12 mouse cellular contexts compared by ENCODE assay signal in genomic region chr15:84685417-84685816, GRCm38 (mm10). TPM values are rescaled to one million over a fixed set of nuclear protein-coding genes. Genes with fewer than 3 reads are reported as not detected.
A peak's percentile ranks its signal among the peaks of the same experiment; 100 is the strongest.
DNase-seq lines count a peak whose midpoint lies in the region; ATAC-seq lines count a peak whose summit lies in the region.
"Had no signal": no experiment of that assay in that cellular context is flagged by ENCODE, and none has a peak within 500 bp of the region (broad histone marks: within the 10 kb centered on the region; RNA-seq: fewer than 3 reads in every experiment).

No protein-coding gene starts in this region.

- peaks cover 34% of the 10 kb centered on the region for H3K27me3 ChIP-seq in hindbrain, embryonic 10.5 days (ENCODE audit: insufficient read depth, poor library complexity, severe bottlenecking)
- peaks cover 1% of the 10 kb centered on the region for H3K27me3 ChIP-seq in hindbrain, embryonic 16.5 days (replicated peaks; ENCODE audit: control insufficient read depth, insufficient read depth, low read length)
- H3K27me3 ChIP-seq: limb, embryonic 13.5 days had no signal

- DNase-seq in hindbrain, embryonic 10.5 days (ENCODE audit: low spot score): no peak
- DNase-seq in 416B (ENCODE audit: low read depth): peak; percentile 34
- DNase-seq in brain, adult 2 months (ENCODE audit: low read depth, low spot score): peak; percentile 40
- DNase-seq in natural killer cell, adult 2 months (ENCODE audit: low spot score in 2 of 2): peak; percentile 87 to 90
- no peak for DNase-seq in right cerebral cortex, adult 2 months (ENCODE audit: low spot score in 2 of 2)
- DNase-seq in kidney, postnatal 14 days: no peak
- DNase-seq: right cerebral cortex, postnatal 14 days had no signal

- H3K9ac ChIP-seq in hindbrain, embryonic 16.5 days (ENCODE audit: low read depth, low read length): no peak overlapping the region
- H3K9ac ChIP-seq: limb, embryonic 13.5 days; neural tube, embryonic 13.5 days had no signal

- no peak overlapping the region for H3K4me3 ChIP-seq in hindbrain, embryonic 10.5 days
- no peak overlapping the region for H3K4me3 ChIP-seq in hindbrain, embryonic 16.5 days (ENCODE audit: low read length)
- H3K4me3 ChIP-seq: limb, embryonic 13.5 days; neural tube, embryonic 13.5 days had no signal

- no peak for ATAC-seq in hindbrain, embryonic 16.5 days
- no peak for ATAC-seq in frontal cortex, adult (ENCODE audit: low TSS enrichment)
- ATAC-seq: forebrain, embryonic 16.5 days had no signal

- 0 out of 2 replicates have a peak overlapping the region, but pooled peaks have one; percentile 1 for H3K27ac ChIP-seq in hindbrain, embryonic 10.5 days
- H3K27ac ChIP-seq in hindbrain, embryonic 16.5 days (ENCODE audit: low read depth, low read length): no peak overlapping the region
- H3K27ac ChIP-seq: limb, embryonic 13.5 days; neural tube, embryonic 13.5 days had no signal

- H3K9me3 ChIP-seq in hindbrain, embryonic 10.5 days: no peaks in the 10 kb centered on the region
- H3K9me3 ChIP-seq in hindbrain, embryonic 16.5 days (ENCODE audit: control insufficient read depth, low read length): no peaks in the 10 kb centered on the region
- H3K9me3 ChIP-seq: limb, embryonic 13.5 days; neural tube, embryonic 13.5 days had no signal

- H3K4me2 ChIP-seq in hindbrain, embryonic 16.5 days (ENCODE audit: low read length): no peak overlapping the region
- H3K4me2 ChIP-seq: limb, embryonic 13.5 days; neural tube, embryonic 13.5 days had no signal

- WGBS in hindbrain, embryonic 10.5 days: 71% methylated on average over 3 of the region's 3 CpGs
- WGBS in hindbrain, embryonic 16.5 days: 73% methylated on average over 3 of the region's 3 CpGs

- H3K36me3 ChIP-seq in hindbrain, embryonic 10.5 days: peaks cover 26% of the 10 kb centered on the region
- H3K36me3 ChIP-seq in hindbrain, embryonic 16.5 days (ENCODE audit: control insufficient read depth, insufficient read depth, low read length): peaks cover 17% of the 10 kb centered on the region

- H3K4me1 ChIP-seq in hindbrain, embryonic 10.5 days (replicated peaks): peaks cover 59% of the 10 kb centered on the region
- H3K4me1 ChIP-seq in hindbrain, embryonic 16.5 days (ENCODE audit: control insufficient read depth, insufficient read depth, low read depth, low read length): peaks cover 14% of the 10 kb centered on the region

RNA-seq across cellular contexts. Expression of gene Prr5, which starts 16.0 kb away (rescaled TPM):
- polyA plus RNA-seq in hindbrain, embryonic 10.5 days (2016; fragmentation: Nextera tagmentation; extraction: Ambion mirVana): 17.9 and 20.4 TPM in 2 replicates
- 30.5 and 33.2 TPM in 2 replicates for polyA plus RNA-seq in hindbrain, embryonic 16.5 days (2015; fragmentation: Nextera tagmentation; extraction: Ambion mirVana)

RNA-seq across cellular contexts. Expression of gene Arhgap8, which starts 34.4 kb away (rescaled TPM):
- 3.5 and 3.8 TPM in 2 replicates for polyA plus RNA-seq in hindbrain, embryonic 10.5 days (2016; fragmentation: Nextera tagmentation; extraction: Ambion mirVana)
- polyA plus RNA-seq in hindbrain, embryonic 16.5 days (2015; fragmentation: Nextera tagmentation; extraction: Ambion mirVana): 0.61 and 0.96 TPM in 2 replicates

Comparison
In these comparisons a context has a peak if more than half of its experiments do, and no peak if none do; other contexts are left out.
1. DNase-seq: peak in 416B (single experiment), brain, adult 2 months (single experiment) and natural killer cell, adult 2 months (2 of 2); none in hindbrain, embryonic 10.5 days (single experiment), right cerebral cortex, adult 2 months (0 of 2) and kidney, postnatal 14 days (single experiment).